Mouse (Mus musculus) CD4-positive naive resting alpha-beta T cell, adult 76 days (primary cell): ENCODE results near the gene Scimp. TPM values are rescaled to one million over a fixed set of nuclear protein-coding genes. Genes with fewer than 3 reads are reported as not detected.

Experiments used
- total RNA-seq: library from RNA; stranded (reverse); gene quantifications from one replicate; pipeline ENCODE4 v1.2.4, GENCODE M21; 2023

Gene Scimp
- 1.6 TPM for total RNA-seq

GRCm38 (mm10) chr11:70812365-70812764 is at the start of gene Scimp:
TSS of gene Scimp (minus strand) at chr11:70812586.

GRCm38 (mm10) chr11:70844559-70845456 is 32.4 kb upstream of the Scimp start, which contains the start of gene Rabep1:
TSS of gene Rabep1 (plus strand) at chr11:70844778.

GRCm38 (mm10) chr11:70763936-70764808 is 48.2 kb downstream of the Scimp start, which contains the start of gene Zfp3:
TSS of gene Zfp3 (plus strand) at chr11:70764209.

Other genes with a start within 250 kb of the Scimp start
- gene Mink1, start 249.7 kb downstream of the Scimp start, total RNA-seq = 149 TPM
- 1.00 TPM for gene 4930544D05Rik, start 196.7 kb downstream of the Scimp start, total RNA-seq
- 4.7 TPM for gene Chrne, start 193.4 kb downstream of the Scimp start, total RNA-seq
- gene Gp1ba, start 173.5 kb downstream of the Scimp start, total RNA-seq = not detected
- 215 TPM for gene Rnf167, start 165.4 kb downstream of the Scimp start, total RNA-seq
- gene Slc25a11, start 165.1 kb downstream of the Scimp start, total RNA-seq = 40.7 TPM
- gene Pfn1, start 157.9 kb downstream of the Scimp start, total RNA-seq = 1,339 TPM
- gene Eno3, start 155.4 kb downstream of the Scimp start, total RNA-seq = 25.0 TPM
- 26.1 TPM for gene Spag7, start 143.2 kb downstream of the Scimp start, total RNA-seq
- 45.0 TPM for gene Camta2, start 124.5 kb downstream of the Scimp start, total RNA-seq
- gene Inca1, start 112.4 kb downstream of the Scimp start, total RNA-seq = 0.97 TPM
- 22.1 TPM for gene Kif1c, start 112.0 kb downstream of the Scimp start, total RNA-seq
- 2.3 TPM for gene Zfp3, start 48.4 kb downstream of the Scimp start, total RNA-seq
- 38.6 TPM for gene Rabep1, start 32.2 kb upstream of the Scimp start, total RNA-seq
- gene Nup88, start 157.4 kb upstream of the Scimp start, total RNA-seq = 101 TPM
- gene Rpain, start 157.6 kb upstream of the Scimp start, total RNA-seq = 33.8 TPM
- gene C1qbp, start 170.4 kb upstream of the Scimp start, total RNA-seq = 71.9 TPM
- gene Dhx33, start 191.9 kb upstream of the Scimp start, total RNA-seq = 23.2 TPM
- gene Mis12, start 207.0 kb upstream of the Scimp start, total RNA-seq = 7.2 TPM
- 23.8 TPM for gene Derl2, start 207.3 kb upstream of the Scimp start, total RNA-seq
- 0.38 TPM for gene 6330403K07Rik, start 220.9 kb upstream of the Scimp start, total RNA-seq